Mouse (Mus musculus) heart, postnatal 0 days (tissue): ENCODE data around the gene Zfp160. TPM values are rescaled to one million over a fixed set of nuclear protein-coding genes. Genes with fewer than 3 reads are reported as not detected.
"Not testable (repeated sequence)": the region's sequence is repeated elsewhere in the genome, so short reads cannot be mapped to it uniquely, and the experiment has no call there.

Experiments
- ATAC-seq: fragments of 200-750 bp; cut with Nextera tagmentation; 2 replicates; pipeline ENCODE4 v1.8.0; 2017; ENCODE audit warnings: low read depth, moderate number of reproducible peaks, moderate library complexity; ENCODE audit not compliant: insufficient read depth
- DNase-seq: peaks from one replicate; pipeline ENCODE4 v3.0.0-alpha.2; 2016; ENCODE audit warnings: low spot score
- H3K27ac ChIP-seq: fragments of 300-500 bp; sonication (generic); 2 replicates; pipeline ENCODE4 v1.5.1; 2014; ENCODE audit warnings: low read depth, mild to moderate bottlenecking
- H3K27me3 ChIP-seq: fragments of 300-500 bp; sonication (generic); 2 replicates; pipeline ENCODE4 v1.6.1; 2014; ENCODE audit warnings: low read length, mixed read lengths; ENCODE audit not compliant: control insufficient read depth, insufficient read depth
- H3K36me3 ChIP-seq: fragments of 300-500 bp; sonication (generic); replicated peaks from 2 replicates; pipeline ENCODE4 v1.6.1; 2014; ENCODE audit warnings: low read length, mixed read lengths; ENCODE audit not compliant: control insufficient read depth, insufficient read depth
- H3K4me1 ChIP-seq: fragments of 300-500 bp; sonication (generic); 2 replicates; pipeline ENCODE4 v1.6.1; 2014; ENCODE audit warnings: antibody characterized with exemption; ENCODE audit not compliant: control insufficient read depth, insufficient read depth
- H3K4me2 ChIP-seq: fragments of 300-500 bp; sonication (generic); 2 replicates; pipeline ENCODE4 v1.6.1; 2014; ENCODE audit warnings: low read depth, mild to moderate bottlenecking, low read length, moderate library complexity
- H3K4me3 ChIP-seq: fragments of 300-500 bp; sonication (generic); 2 replicates; pipeline ENCODE4 v1.5.1; 2014; ENCODE audit warnings: low read depth, low read length
- H3K9ac ChIP-seq: fragments of 300-500 bp; sonication (generic); replicated peaks from 2 replicates; pipeline ENCODE4 v1.6.1; 2014; ENCODE audit warnings: low read depth, low read length, mixed read lengths
- H3K9me3 ChIP-seq: fragments of 300-500 bp; sonication (generic); replicated peaks from 2 replicates; pipeline ENCODE4 v1.6.1; 2016; ENCODE audit warnings: low read length; ENCODE audit not compliant: control insufficient read depth
- CTCF ChIP-seq: IDR thresholded peaks from 2 replicates; pipeline ENCODE4 v1.5.1; 2016; ENCODE audit warnings: antibody characterized with exemption, control low read depth, low read depth
- EP300 ChIP-seq: IDR thresholded peaks from 2 replicates; pipeline ENCODE4 v1.6.1; 2016; ENCODE audit warnings: antibody characterized with exemption, low read depth
- WGBS: fragments of 180-500 bp; shearing (Covaris S2); extraction: QIAGEN DNeasy Blood & Tissue Kit; methylation state at CpG from one replicate; pipeline ENCODE4 v1.1.7; 2014; 5-methylcytosine and 5-hydroxymethylcytosine counted together
- polyA plus RNA-seq: library from polyadenylated mRNA; unstranded; fragments of >200 nt; fragmentation: Nextera tagmentation; extraction: Ambion mirVana; gene quantifications from 2 replicates; pipeline ENCODE4 v1.2.1, GENCODE M21; 2015
- total RNA-seq: library from RNA; depleted of rRNA; stranded (reverse); fragments of >200 nt; gene quantifications from 2 replicates; pipeline ENCODE4 v1.2.3, GENCODE M21; 2014; ENCODE audit warnings: low replicate concordance

Gene Zfp160
- total and polyA plus RNA-seq, 2 experiments from 2014 or later = 3.6 to 8.7 TPM

DNA sequence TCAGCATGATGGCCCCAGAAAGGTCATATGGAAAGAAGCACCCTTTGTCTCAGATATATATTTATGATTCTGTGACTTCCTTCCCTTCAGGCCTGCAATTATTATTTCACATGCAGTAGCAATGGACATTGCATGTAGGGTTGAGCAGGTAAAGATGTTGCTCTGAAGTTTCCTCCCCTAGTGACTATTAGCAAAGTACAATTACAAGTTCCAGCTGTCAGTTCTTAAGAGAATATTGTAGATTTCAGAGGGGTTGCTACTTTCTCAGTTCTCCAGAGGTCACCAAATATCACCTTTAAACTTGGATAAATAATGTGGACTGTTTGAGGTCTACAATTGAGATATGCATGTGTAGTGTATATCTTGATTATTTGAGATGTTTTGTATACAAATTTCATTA is 12.3 kb upstream of the Zfp160 start, which contains the start of gene Vmn1r233:
Gene Vmn1r233 (minus strand): TSS at position 101 of the 400 bp plus-strand sequence.
- Histone ChIP-seq H3K9me3 (no peaks in the 10 kb centered on the region), H3K27ac (no peak within 1 kb of the TSS), H3K36me3 (no peaks in the 10 kb centered on the region), H3K4me3 (no peak within 1 kb of the TSS), H3K9ac (no peak within 1 kb of the TSS), H3K27me3 (no peaks in the 10 kb centered on the region), H3K4me1 (no peaks in the 10 kb centered on the region), H3K4me2 (no peak within 1 kb of the TSS)
- ATAC-seq = no peak
- TF ChIP-seq EP300 = no peak
- TF ChIP-seq CTCF = no peak
- DNase-seq = no peak

DNA sequence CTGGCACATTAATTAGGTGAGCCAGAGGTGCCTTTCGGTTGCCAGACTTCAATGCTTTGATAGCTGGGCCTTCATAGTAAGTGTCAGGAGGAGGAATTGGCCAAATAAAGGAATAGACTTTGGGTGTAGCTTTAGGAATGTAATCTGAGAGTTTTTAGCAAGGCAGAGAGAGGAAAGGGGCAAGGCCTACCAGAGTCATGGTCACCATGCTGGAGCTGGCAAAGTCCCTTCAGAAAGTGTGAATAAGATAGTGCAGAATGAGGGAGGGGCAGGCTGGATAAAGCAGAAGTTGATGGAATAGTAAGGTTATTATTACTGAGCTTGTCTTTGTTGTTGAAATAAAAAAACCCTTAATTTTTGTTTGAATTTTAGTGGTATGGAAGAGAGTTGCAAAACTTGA is 1.0 kb downstream of the Zfp160 start:
- Histone ChIP-seq H3K4me2 (peak overlapping the region; percentile 72), H3K27ac (peak overlapping the region; percentile 90), H3K4me3 (peak overlapping the region; percentile 88), H3K9ac (peak overlapping the region; percentile 84), H3K27me3 (no peaks in the 10 kb centered on the region), H3K9me3 (no peaks in the 10 kb centered on the region), H3K4me1 (peaks cover 21% of the 10 kb centered on the region), H3K36me3 (peaks cover 18% of the 10 kb centered on the region)
- 28% methylated on average over 1 of the region's 1 CpGs for WGBS
- TF ChIP-seq EP300 (no peak), CTCF (no peak)
- no peak for ATAC-seq
- no peak for DNase-seq

DNA sequence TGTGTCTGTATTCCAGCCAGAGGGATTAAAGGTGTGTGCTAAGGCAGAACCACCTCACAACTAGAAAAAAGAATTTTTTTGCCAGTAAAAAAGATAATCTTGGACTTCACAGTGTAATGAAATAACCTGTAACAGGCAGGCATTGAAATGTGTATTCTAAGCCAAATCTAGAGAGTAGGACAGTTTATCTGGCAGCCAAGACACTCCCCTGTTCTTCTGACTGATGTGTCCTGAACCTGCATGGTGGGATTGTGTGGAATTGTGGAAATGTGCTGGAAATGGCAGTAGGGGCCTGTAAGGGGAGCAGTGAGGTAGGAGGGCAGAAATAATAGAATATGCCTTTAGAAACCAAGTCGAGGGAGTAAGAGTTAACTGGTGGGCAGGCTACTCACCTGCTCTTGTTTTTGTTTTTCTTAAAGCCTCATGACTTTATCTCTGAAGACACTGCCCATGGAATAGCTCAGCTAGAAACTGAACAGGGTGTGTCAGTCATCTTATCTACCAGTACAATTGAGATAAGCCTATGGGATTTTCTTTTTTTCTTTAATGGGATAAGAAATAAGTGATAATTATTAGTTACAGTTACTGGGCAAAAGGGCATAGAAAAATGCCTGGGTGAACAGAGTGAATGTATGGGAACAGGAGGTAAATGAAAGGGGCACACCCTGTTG is 9.8 kb downstream of the Zfp160 start:
- peaks cover 42% of the 10 kb centered on the region for H3K36me3 ChIP-seq
- H3K4me1 ChIP-seq = no peaks in the 10 kb centered on the region
- ATAC-seq = no peak
- 66% methylated on average over 1 of the region's 1 CpGs for WGBS
- H3K9me3 ChIP-seq = no peaks in the 10 kb centered on the region
- TF ChIP-seq EP300 = no peak
- TF ChIP-seq CTCF = no peak
- no peak overlapping the region for H3K9ac ChIP-seq
- no peak overlapping the region for H3K4me3 ChIP-seq
- no peak overlapping the region for H3K27ac ChIP-seq
- H3K4me2 ChIP-seq = no peak overlapping the region
- no peak for DNase-seq
- H3K27me3 ChIP-seq = no peaks in the 10 kb centered on the region

DNA sequence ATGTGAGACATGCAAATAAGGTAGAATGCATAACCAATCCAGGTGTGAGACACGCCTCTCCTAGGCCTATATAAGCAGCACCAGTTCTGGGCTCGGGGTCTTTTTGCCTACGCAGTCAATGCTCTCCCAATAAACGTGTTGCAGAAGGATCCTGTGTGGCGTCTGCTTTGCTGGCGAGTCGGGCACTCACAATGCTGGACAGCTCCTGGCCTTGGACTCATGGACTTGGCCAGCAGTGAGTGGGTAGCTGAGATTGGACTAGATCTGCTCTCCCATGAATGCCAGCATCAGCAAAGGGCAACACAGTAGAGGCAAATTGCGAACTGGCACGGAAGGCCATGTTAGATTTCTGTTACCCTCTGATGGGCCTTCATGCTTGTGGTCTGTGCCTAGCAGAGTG is 39.3 kb downstream of the Zfp160 start:
- DNase-seq, ATAC-seq, H3K9ac ChIP-seq, H3K27me3 ChIP-seq, H3K4me3 ChIP-seq, H3K9me3 ChIP-seq, H3K27ac ChIP-seq, H3K36me3 ChIP-seq, H3K4me2 ChIP-seq: not testable (repeated sequence)
- 0 out of 2 replicates have a peak, but pooled peaks cover 18% of the 10 kb centered on the region for H3K4me1 ChIP-seq
- 90% methylated on average over 9 of the region's 9 CpGs for WGBS

DNA sequence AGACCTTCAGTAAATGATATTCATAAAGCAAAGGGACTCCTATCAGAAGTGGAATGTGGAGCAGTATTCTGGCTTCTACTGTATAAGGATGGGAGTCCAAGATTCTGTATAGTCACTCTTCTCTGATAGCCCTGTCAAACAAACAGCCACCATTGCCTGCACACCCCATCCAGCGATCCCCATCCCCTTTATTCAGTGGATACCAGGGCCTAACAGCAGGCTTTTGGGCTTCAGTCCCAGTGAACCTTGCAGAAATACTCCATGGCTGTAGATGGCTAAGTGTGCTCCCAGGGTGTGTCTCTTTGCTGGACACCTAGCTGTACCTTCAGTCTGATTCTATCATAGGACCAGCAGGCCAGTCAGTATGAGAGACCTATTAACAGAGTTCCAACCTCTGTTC is 42.2 kb downstream of the Zfp160 start:
- ATAC-seq = no peak
- no peaks in the 10 kb centered on the region for H3K27me3 ChIP-seq
- H3K4me2 ChIP-seq = no peak overlapping the region
- no peak for DNase-seq
- H3K36me3 ChIP-seq = no peaks in the 10 kb centered on the region
- no peak overlapping the region for H3K4me3 ChIP-seq
- H3K9ac ChIP-seq = no peak overlapping the region
- H3K9me3 ChIP-seq = no peaks in the 10 kb centered on the region
- H3K27ac ChIP-seq = peak overlapping the region; percentile 69
- peaks cover 22% of the 10 kb centered on the region; the same call in 1 of the 2 replicates for H3K4me1 ChIP-seq
- TF ChIP-seq EP300 (no peak), CTCF (no peak)
- 68% methylated on average over 1 of the region's 1 CpGs for WGBS

DNA sequence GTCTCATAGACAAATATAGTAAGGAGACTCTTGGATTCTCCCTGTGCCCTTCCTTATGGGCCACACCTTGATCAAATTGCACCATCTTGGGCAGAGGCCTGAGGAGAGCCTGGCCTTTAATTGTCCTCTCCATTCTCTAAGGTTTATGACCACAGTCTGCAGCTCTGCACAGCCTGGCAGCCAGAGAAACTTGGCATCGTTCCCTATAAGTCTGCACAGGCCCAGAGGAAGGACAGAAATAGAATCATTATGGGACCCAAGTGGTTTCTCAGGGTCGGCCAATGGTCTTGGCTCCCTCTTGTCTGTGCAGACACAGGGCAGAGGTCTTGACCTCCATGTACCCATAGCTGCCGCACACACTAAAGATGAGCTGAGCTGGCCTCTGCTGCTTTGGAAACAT is 42.6 kb downstream of the Zfp160 start:
- no CpG with 5 or more reads among the region's 3 CpGs for WGBS
- not testable (repeated sequence) for H3K27me3 ChIP-seq, H3K9me3 ChIP-seq, H3K4me3 ChIP-seq, H3K4me2 ChIP-seq, DNase-seq, H3K36me3 ChIP-seq, H3K9ac ChIP-seq
- Histone ChIP-seq H3K27ac (peak overlapping the region; percentile 69), H3K4me1 (peaks cover 22% of the 10 kb centered on the region; the same call in 1 of the 2 replicates)
- ATAC-seq = peak; percentile 91

DNA sequence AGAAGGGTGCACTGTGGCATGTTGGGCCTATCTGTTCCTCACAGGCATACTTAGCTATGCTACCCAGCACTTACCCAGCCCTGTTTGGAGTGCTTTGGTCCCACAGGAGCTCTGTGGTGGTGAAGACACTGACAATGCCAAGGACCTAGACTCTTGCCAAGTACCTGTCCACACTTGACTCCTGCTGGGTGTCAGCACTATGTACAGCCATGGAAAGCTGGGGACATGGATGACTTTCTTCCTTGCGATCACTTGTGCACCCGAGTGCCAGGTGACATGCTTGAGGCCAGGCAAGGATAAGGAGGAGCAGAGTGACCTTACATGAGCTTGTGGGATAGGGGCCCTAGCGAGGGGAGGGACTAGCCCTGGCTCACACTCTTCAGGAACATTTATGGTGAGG is 43.2 kb downstream of the Zfp160 start:
- peaks cover 22% of the 10 kb centered on the region; the same call in 1 of the 2 replicates for H3K4me1 ChIP-seq
- H3K9me3 ChIP-seq, H3K36me3 ChIP-seq, H3K9ac ChIP-seq, H3K27me3 ChIP-seq, H3K4me3 ChIP-seq, H3K4me2 ChIP-seq: not testable (repeated sequence)
- peak; percentile 86 for ATAC-seq
- WGBS = 37% methylated on average over 3 of the region's 3 CpGs
- peak overlapping the region; percentile 72 for H3K27ac ChIP-seq
- peak; percentile 33 for DNase-seq
